Mouse (Mus musculus) stomach, postnatal 0 days (tissue): ENCODE data around the gene Aldh2. TPM values are rescaled to one million over a fixed set of nuclear protein-coding genes. Genes with fewer than 3 reads are reported as not detected.
"Not testable (repeated sequence)": the region's sequence is repeated elsewhere in the genome, so short reads cannot be mapped to it uniquely, and the experiment has no call there.

Experiments used
- ATAC-seq: fragments of 200-750 bp; cut with Nextera tagmentation; 2 replicates; pipeline ENCODE4 v1.8.0; 2017; ENCODE audit not compliant: low FRiP score, low TSS enrichment
- DNase-seq: peaks from one replicate; pipeline ENCODE4 v3.0.0-alpha.2; 2016; ENCODE audit warnings: low spot score
- H3K27ac ChIP-seq: fragments of 300-500 bp; sonication (generic); replicated peaks from 2 replicates; pipeline ENCODE4 v1.5.1; 2014; ENCODE audit warnings: mild to moderate bottlenecking, control low read depth
- H3K27me3 ChIP-seq: fragments of 300-500 bp; sonication (generic); 2 replicates; pipeline ENCODE4 v1.6.1; 2014; ENCODE audit warnings: low read length; ENCODE audit not compliant: control insufficient read depth, insufficient read depth
- H3K36me3 ChIP-seq: fragments of 300-500 bp; sonication (generic); 2 replicates; pipeline ENCODE4 v1.6.1; 2014; ENCODE audit warnings: low read length, mixed read lengths; ENCODE audit not compliant: control insufficient read depth, insufficient read depth
- H3K4me1 ChIP-seq: fragments of 300-500 bp; sonication (generic); replicated peaks from 2 replicates; pipeline ENCODE4 v1.6.1; 2014; ENCODE audit warnings: antibody characterized with exemption; ENCODE audit not compliant: control insufficient read depth, insufficient read depth
- H3K4me2 ChIP-seq: fragments of 300-500 bp; sonication (generic); replicated peaks from 2 replicates; pipeline ENCODE4 v1.6.1; 2014; ENCODE audit warnings: low read depth, mild to moderate bottlenecking, control low read depth, moderate library complexity
- H3K4me3 ChIP-seq: fragments of 300-500 bp; sonication (generic); 2 replicates; pipeline ENCODE4 v1.5.1; 2014; ENCODE audit warnings: low read depth, low read length, control low read depth
- H3K9ac ChIP-seq: fragments of 300-500 bp; sonication (generic); 2 replicates; pipeline ENCODE4 v1.6.1; 2014; ENCODE audit warnings: mild to moderate bottlenecking, low read length, control low read depth, mixed read lengths
- H3K9me3 ChIP-seq: fragments of 300-500 bp; sonication (generic); 2 replicates; pipeline ENCODE4 v1.6.1; 2016; ENCODE audit warnings: low read length; ENCODE audit not compliant: control insufficient read depth
- CTCF ChIP-seq: IDR thresholded peaks from 2 replicates; pipeline ENCODE4 v1.5.1; 2016; ENCODE audit warnings: antibody characterized with exemption, low read depth, mild to moderate bottlenecking, moderate library complexity
- EP300 ChIP-seq: optimal IDR thresholded peaks from 2 replicates; pipeline ENCODE3; 2016; ENCODE audit warnings: antibody characterized with exemption
- WGBS: fragments of 180-500 bp; shearing (Covaris S2); extraction: QIAGEN DNeasy Blood & Tissue Kit; methylation state at CpG from one replicate; pipeline ENCODE4 v1.1.7; 2014; 5-methylcytosine and 5-hydroxymethylcytosine counted together
- polyA plus RNA-seq: library from polyadenylated mRNA; unstranded; fragments of >200 nt; fragmentation: Nextera tagmentation; extraction: Ambion mirVana; gene quantifications from 2 replicates; pipeline ENCODE4 v1.2.1, GENCODE M21; 2015

Gene Aldh2
- polyA plus RNA-seq, 1 experiment from 2014 or later, result 136 TPM

GRCm38 (mm10) chr5:121612036-121612435, 18.4 kb upstream of the Aldh2 start:
- H3K27me3 ChIP-seq, result no peaks in the 10 kb centered on the region
- H3K36me3 ChIP-seq, result no peaks in the 10 kb centered on the region

GRCm38 (mm10) chr5:121609556-121610135, 16.0 kb upstream of the Aldh2 start:
- peak; percentile 41 for TF ChIP-seq CTCF
- H3K4me1 ChIP-seq, H3K4me2 ChIP-seq, H3K27ac ChIP-seq, H3K4me3 ChIP-seq, DNase-seq, H3K9ac ChIP-seq, ATAC-seq, H3K36me3 ChIP-seq, H3K9me3 ChIP-seq, H3K27me3 ChIP-seq: not testable (repeated sequence)
- 46% methylated on average over 7 of the region's 8 CpGs for WGBS

More at GRCm38 (mm10) chr5:121612036-121612435, 18.4 kb upstream of the Aldh2 start:
- DNase-seq (no peak), ATAC-seq (no peak)
- H3K4me2 ChIP-seq, result no peak overlapping the region
- no peaks in the 10 kb centered on the region for H3K4me1 ChIP-seq
- H3K9me3 ChIP-seq, result no peaks in the 10 kb centered on the region
- H3K27ac ChIP-seq, result no peak overlapping the region
- TF ChIP-seq EP300, result no peak
- no peak for TF ChIP-seq CTCF
- no peak overlapping the region for H3K4me3 ChIP-seq
- H3K9ac ChIP-seq, result no peak overlapping the region
- 71% methylated on average over 6 of the region's 6 CpGs for WGBS

DNA sequence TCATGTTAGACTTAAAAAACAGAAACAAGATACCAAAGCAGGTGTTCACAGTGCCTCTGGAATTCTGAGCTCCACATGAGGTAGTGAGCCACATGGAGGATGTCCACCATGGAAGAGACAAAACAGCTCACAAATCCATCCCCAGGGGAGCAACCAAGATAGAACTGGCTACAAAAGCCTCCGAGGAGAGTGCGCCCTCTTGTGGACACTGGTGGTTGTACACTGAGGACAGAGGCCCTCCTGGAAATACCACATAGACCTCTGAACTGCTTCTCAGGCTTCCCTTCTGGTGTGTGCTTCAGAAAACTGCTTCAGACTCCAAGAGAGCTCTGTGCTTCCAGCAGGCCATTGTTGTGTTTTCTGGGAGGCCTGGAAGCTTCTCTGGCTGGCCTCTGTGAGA, 12.5 kb upstream of the Aldh2 start:
- TF ChIP-seq CTCF, result peak; percentile 94
- TF ChIP-seq EP300, result no peak
- no peaks in the 10 kb centered on the region for H3K36me3 ChIP-seq
- no peak overlapping the region for H3K4me3 ChIP-seq
- no peak overlapping the region for H3K9ac ChIP-seq
- H3K27me3 ChIP-seq, result no peaks in the 10 kb centered on the region
- DNase-seq, result peak; percentile 81
- ATAC-seq, result no peak
- WGBS, result 3% methylated on average over 2 of the region's 2 CpGs
- no peaks in the 10 kb centered on the region for H3K4me1 ChIP-seq
- H3K9me3 ChIP-seq, result no peaks in the 10 kb centered on the region
- no peak overlapping the region for H3K27ac ChIP-seq
- no peak overlapping the region for H3K4me2 ChIP-seq

DNA sequence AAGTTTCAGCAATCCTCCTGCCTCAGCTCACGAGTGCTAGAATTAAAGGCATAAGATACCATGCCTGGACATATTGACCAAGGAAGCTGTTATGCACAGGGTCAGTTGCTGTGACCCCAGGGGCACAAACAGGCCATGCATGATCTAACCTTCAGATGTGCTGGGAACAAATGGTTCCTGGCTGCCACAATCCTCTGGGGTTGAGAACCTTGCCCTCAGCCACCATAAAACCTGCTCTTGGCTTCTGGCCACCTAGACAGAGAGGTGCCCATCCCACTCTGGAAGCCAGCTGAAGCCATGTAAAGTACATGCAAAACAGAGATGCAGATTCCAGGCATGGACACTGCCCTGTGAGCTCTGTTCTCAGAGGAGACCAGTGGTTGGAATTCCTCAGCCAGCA, 10.2 kb upstream of the Aldh2 start:
- H3K4me1 ChIP-seq, H3K4me3 ChIP-seq, H3K36me3 ChIP-seq, H3K9me3 ChIP-seq, H3K27ac ChIP-seq, H3K27me3 ChIP-seq, H3K9ac ChIP-seq, ATAC-seq, H3K4me2 ChIP-seq, DNase-seq: not testable (repeated sequence)
- WGBS, result 70% methylated on average over 1 of the region's 1 CpGs

GRCm38 (mm10) chr5:121601547-121602299, 8.1 kb upstream of the Aldh2 start:
- H3K4me2 ChIP-seq, result no peak overlapping the region
- no peaks in the 10 kb centered on the region for H3K27me3 ChIP-seq
- no peak for TF ChIP-seq EP300
- peak; percentile 99 for TF ChIP-seq CTCF
- WGBS, result 23% methylated on average over 9 of the region's 9 CpGs
- H3K9ac ChIP-seq, result peak overlapping the region; percentile 51
- H3K27ac ChIP-seq, result peak overlapping the region; percentile 49
- H3K36me3 ChIP-seq, result no peaks in the 10 kb centered on the region
- DNase-seq, result peak; percentile 92
- no peak overlapping the region for H3K4me3 ChIP-seq
- H3K4me1 ChIP-seq, result no peaks in the 10 kb centered on the region
- peak; percentile 69; the same call in 1 of the 2 replicates for ATAC-seq
- H3K9me3 ChIP-seq, result no peaks in the 10 kb centered on the region

DNA sequence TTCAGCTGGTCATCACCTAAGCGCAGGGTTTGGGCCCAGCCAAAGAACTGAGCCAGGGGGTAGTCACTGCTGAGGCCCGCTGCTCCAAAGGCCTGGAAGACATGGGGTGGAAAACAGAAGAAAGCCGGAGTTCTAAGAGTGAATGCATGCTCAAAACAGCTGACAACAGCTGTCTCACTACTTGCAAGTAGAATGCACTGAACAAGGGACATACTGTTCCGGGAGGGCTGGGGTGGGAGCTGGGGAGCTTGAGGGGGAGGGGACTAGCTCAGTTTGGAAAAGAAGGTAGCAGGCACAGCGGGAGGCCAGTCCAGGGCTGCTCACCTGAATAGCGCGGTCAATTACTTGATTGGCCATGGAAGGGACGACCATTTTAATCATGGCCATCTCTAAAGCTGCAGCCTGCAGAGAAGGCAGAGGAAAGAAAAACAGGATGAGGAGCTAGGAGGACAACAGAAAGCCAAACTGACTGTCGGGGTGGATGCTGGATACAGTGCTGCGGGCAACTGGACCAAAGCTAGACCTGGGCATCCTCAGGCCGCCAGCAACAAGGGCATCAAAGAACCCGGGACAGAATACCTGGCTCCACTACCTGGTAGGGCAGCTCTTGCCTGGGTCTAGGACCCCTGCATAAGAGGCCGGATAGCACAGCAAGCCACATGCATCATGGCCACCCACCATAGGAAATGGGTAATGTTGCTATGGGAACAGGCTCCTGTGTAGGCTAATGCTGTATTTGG, 5.4 kb upstream of the Aldh2 start:
- 65% methylated on average over 13 of the region's 13 CpGs for WGBS
- Histone ChIP-seq H3K36me3 (no peaks in the 10 kb centered on the region), H3K4me3 (no peak overlapping the region), H3K4me1 (0 out of 2 replicates have a peak, but pooled peaks cover 3% of the 10 kb centered on the region), H3K9me3 (no peaks in the 10 kb centered on the region), H3K27ac (peak overlapping the region; percentile 77), H3K9ac (no peak overlapping the region), H3K4me2 (no peak overlapping the region), H3K27me3 (no peaks in the 10 kb centered on the region)
- DNase-seq (no peak), ATAC-seq (peak; percentile 29; the same call in 1 of the 2 replicates)
- TF ChIP-seq EP300 (no peak), CTCF (no peak)
